In the genomic region with DNA sequence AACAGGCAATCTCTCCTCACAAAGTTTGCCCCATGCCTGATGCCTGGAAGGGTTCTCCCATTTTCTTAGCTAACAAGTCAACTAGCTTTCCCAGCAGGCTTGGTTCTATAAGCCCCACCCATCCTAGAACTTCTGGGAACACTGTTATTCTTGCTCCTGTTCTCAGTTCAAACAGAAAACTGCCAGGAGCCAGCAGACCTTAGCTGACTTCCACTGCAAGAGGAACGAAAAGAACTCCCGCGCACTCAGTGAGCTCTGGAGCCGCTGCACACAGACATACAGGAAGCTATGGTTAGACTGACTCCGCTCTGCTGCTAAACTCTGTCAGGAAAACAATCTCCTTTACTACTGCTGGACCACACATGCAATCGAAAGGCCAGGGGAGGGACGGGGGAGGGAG, we compare ENCODE assay signal across 9 mouse cellular contexts.
A peak's percentile ranks its signal among the peaks of the same experiment; 100 is the strongest.
DNase-seq lines count a peak whose midpoint lies in the region; ATAC-seq lines count a peak whose summit lies in the region.
"Had no signal": no experiment of that assay in that cellular context is flagged by ENCODE, and none has a peak within 500 bp of the region (broad histone marks: within the 10 kb centered on the region; RNA-seq: fewer than 3 reads in every experiment).

No protein-coding gene starts in this region.

- H3K27ac ChIP-seq in kidney, embryonic 16.5 days (ENCODE audit: low read length), result peak overlapping the region; percentile 78
- H3K27ac ChIP-seq: midbrain, embryonic 12.5 days had no signal

- peaks cover 30% of the 10 kb centered on the region for H3K36me3 ChIP-seq in kidney, embryonic 16.5 days (ENCODE audit: insufficient read depth, low read length)
- 0 out of 2 replicates have a peak, but pooled peaks cover 8% of the 10 kb centered on the region for H3K36me3 ChIP-seq in splenic B cell, adult 2 months (ENCODE audit: control insufficient read depth, insufficient read depth, low read length, poor library complexity, severe bottlenecking)

- peaks cover 5% of the 10 kb centered on the region; the same call in 1 of the 2 replicates for H3K4me1 ChIP-seq in kidney, embryonic 16.5 days (ENCODE audit: insufficient read depth, low read length)
- H3K4me1 ChIP-seq: midbrain, embryonic 12.5 days had no signal

- ATAC-seq in kidney, embryonic 16.5 days (ENCODE audit: low FRiP score, low TSS enrichment), result peak; percentile 75; the same call in 1 of the 2 replicates

- peak; percentile 18 for DNase-seq in embryo, embryonic 10 days (ENCODE audit: low spot score)
- DNase-seq in embryo, embryonic 9.5 days (ENCODE audit: extremely low spot score), result no peak
- DNase-seq in thymus, postnatal 0 days (ENCODE audit: low spot score), result peak; percentile 36
- DNase-seq in thymus, adult 18-20 months, result no peak
- DNase-seq in splenic B cell, adult 2 months (ENCODE audit: low read depth, low spot score), result peak; percentile 8
- DNase-seq in B cell, adult 2 months, result no peak
- DNase-seq in gastrocnemius, postnatal 36 days, result no peak

- no peaks in the 10 kb centered on the region for H3K9me3 ChIP-seq in kidney, embryonic 16.5 days (ENCODE audit: low read length)
- H3K9me3 ChIP-seq: midbrain, embryonic 12.5 days had no signal

- H3K4me2 ChIP-seq in kidney, embryonic 16.5 days (replicated peaks; ENCODE audit: low read depth, low read length), result peak overlapping the region; percentile 23; the same call in 1 of the 2 replicates
- H3K4me2 ChIP-seq: midbrain, embryonic 12.5 days had no signal

- no peak overlapping the region for H3K4me3 ChIP-seq in kidney, embryonic 16.5 days (ENCODE audit: low read length)
- H3K4me3 ChIP-seq: midbrain, embryonic 12.5 days had no signal

- H3K27me3 ChIP-seq in kidney, embryonic 16.5 days (ENCODE audit: insufficient read depth, low read length), result no peaks in the 10 kb centered on the region
- no peaks in the 10 kb centered on the region for H3K27me3 ChIP-seq in splenic B cell, adult 2 months (ENCODE audit: control insufficient read depth, insufficient read depth, low read length, poor library complexity, severe bottlenecking)
- H3K27me3 ChIP-seq: midbrain, embryonic 12.5 days had no signal

- 16% methylated on average over 5 of the region's 7 CpGs for WGBS in kidney, embryonic 16.5 days

- intact Hi-C loops in gastrocnemius, postnatal 36 days (cut with DNase I), result loop anchor here (10.0 kb wide), 1 partner anchor 543 kb away; no protein-coding TSS in a partner anchor

- H3K9ac ChIP-seq in kidney, embryonic 16.5 days (replicated peaks; ENCODE audit: low read length), result no peak overlapping the region
- H3K9ac ChIP-seq: midbrain, embryonic 12.5 days had no signal

Comparison
In these comparisons a context has a peak if more than half of its experiments do, and no peak if none do; other contexts are left out.
1. DNase-seq: peak in embryo, embryonic 10 days (single experiment), thymus, postnatal 0 days (single experiment) and splenic B cell, adult 2 months (single experiment); none in embryo, embryonic 9.5 days (single experiment), thymus, adult 18-20 months (0 of 2), B cell, adult 2 months (0 of 2) and gastrocnemius, postnatal 36 days (0 of 2).